Mouse (Mus musculus) testis, adult 2 months (tissue): ENCODE data around the gene Rbfox2. TPM values are rescaled to one million over a fixed set of nuclear protein-coding genes. Genes with fewer than 3 reads are reported as not detected.

Source experiments
- H3K27ac ChIP-seq: fragments of 200-500 bp; 2 replicates; pipeline ENCODE4 v1.5.1; 2012; ENCODE audit warnings: low read depth, low read length; ENCODE audit not compliant: control insufficient read depth, insufficient read depth
- H3K27me3 ChIP-seq: fragments of 200-500 bp; 2 replicates; pipeline ENCODE4 v1.6.1; 2012; ENCODE audit warnings: mild to moderate bottlenecking, low read length, moderate library complexity; ENCODE audit not compliant: control insufficient read depth, insufficient read depth
- H3K36me3 ChIP-seq: fragments of 200-500 bp; 2 replicates; pipeline ENCODE4 v1.6.1; 2012; ENCODE audit warnings: mild to moderate bottlenecking, low read length; ENCODE audit not compliant: control insufficient read depth, insufficient read depth
- H3K4me1 ChIP-seq: fragments of 200-500 bp; 2 replicates; pipeline ENCODE4 v1.6.1; 2012; ENCODE audit warnings: low read length; ENCODE audit not compliant: control insufficient read depth, insufficient read depth
- H3K4me3 ChIP-seq: fragments of 200-500 bp; 2 replicates; pipeline ENCODE4 v1.5.1; 2012; ENCODE audit warnings: low read depth, mild to moderate bottlenecking, low read length, moderate library complexity, mixed read lengths; ENCODE audit not compliant: control insufficient read depth
- CTCF ChIP-seq: fragments of 200-500 bp; IDR thresholded peaks from 2 replicates; pipeline ENCODE4 v1.5.1; 2012; ENCODE audit warnings: low read depth, mild to moderate bottlenecking, inconsistent platforms, low read length, moderate library complexity; ENCODE audit not compliant: control insufficient read depth, insufficient read depth, insufficient replicate concordance
- POLR2A ChIP-seq: fragments of 200-500 bp; IDR thresholded peaks from 2 replicates; pipeline ENCODE4 v1.6.1; 2012; ENCODE audit warnings: low read depth, mild to moderate bottlenecking, inconsistent platforms, low read length, moderate library complexity; ENCODE audit not compliant: control insufficient read depth
- polyA plus RNA-seq: library from polyadenylated mRNA; depleted of rRNA; stranded (reverse); fragments of >200 nt; gene quantifications from 2 replicates; pipeline ENCODE4 v1.2.3, GENCODE M21; 2012

Rbfox2 gene
- polyA plus RNA-seq, 1 experiment = 12.7 TPM

- peaks cover 5% of the 10 kb centered on the region for H3K4me1 ChIP-seq
- H3K4me3 ChIP-seq = no peak overlapping the region
- TF ChIP-seq CTCF (no peak), POLR2A (no peak)
- H3K27me3 ChIP-seq = peaks cover 2% of the 10 kb centered on the region; the same call in 1 of the 2 replicates
- no peak overlapping the region for H3K27ac ChIP-seq
- H3K36me3 ChIP-seq = no peaks in the 10 kb centered on the region
These were observed 22.9 kb upstream of the Rbfox2 start for GRCm38 (mm10) chr15:77329681-77330180.

GRCm38 (mm10) chr15:77326361-77326760 is 19.6 kb upstream of the Rbfox2 start:
- no peak overlapping the region for H3K27ac ChIP-seq
- H3K36me3 ChIP-seq = no peaks in the 10 kb centered on the region
- no peak for TF ChIP-seq CTCF
- no peak for TF ChIP-seq POLR2A

GRCm38 (mm10) chr15:77324426-77324825 is 17.6 kb upstream of the Rbfox2 start:
- Histone ChIP-seq H3K27me3 (no peaks in the 10 kb centered on the region), H3K4me3 (no peak overlapping the region), H3K27ac (no peak overlapping the region), H3K36me3 (no peaks in the 10 kb centered on the region), H3K4me1 (peaks cover under 1% of the 10 kb centered on the region; the same call in 1 of the 2 replicates)
- no peak for TF ChIP-seq CTCF
- TF ChIP-seq POLR2A = no peak

More at GRCm38 (mm10) chr15:77326361-77326760, 19.6 kb upstream of the Rbfox2 start:
- peaks cover 5% of the 10 kb centered on the region for H3K4me1 ChIP-seq
- peaks cover 2% of the 10 kb centered on the region; the same call in 1 of the 2 replicates for H3K27me3 ChIP-seq
- H3K4me3 ChIP-seq = no peak overlapping the region

DNA sequence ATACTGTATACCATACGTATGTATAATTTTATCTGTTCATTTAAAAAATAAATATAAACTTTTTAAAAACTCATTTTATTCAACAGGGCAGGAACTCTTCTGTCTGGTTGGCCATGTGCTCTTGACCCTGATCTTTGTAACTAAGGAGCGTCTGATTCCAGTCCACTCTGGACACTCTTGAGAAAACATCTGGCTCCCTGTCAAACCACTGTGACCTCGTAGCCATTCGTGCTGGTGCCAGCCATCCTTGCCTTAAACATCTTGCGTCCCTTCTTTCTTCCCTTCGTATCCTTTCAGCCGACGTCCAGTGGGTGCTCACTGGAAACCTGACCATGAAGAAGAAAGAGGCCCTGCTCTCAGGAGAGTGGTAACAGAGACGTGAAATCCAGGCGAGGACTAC is 16.4 kb upstream of the Rbfox2 start:
- H3K4me3 ChIP-seq = no peak overlapping the region
- no peaks in the 10 kb centered on the region for H3K4me1 ChIP-seq
- no peaks in the 10 kb centered on the region for H3K36me3 ChIP-seq
- TF ChIP-seq CTCF (no peak), POLR2A (no peak)
- H3K27ac ChIP-seq = no peak overlapping the region
- no peaks in the 10 kb centered on the region for H3K27me3 ChIP-seq

DNA sequence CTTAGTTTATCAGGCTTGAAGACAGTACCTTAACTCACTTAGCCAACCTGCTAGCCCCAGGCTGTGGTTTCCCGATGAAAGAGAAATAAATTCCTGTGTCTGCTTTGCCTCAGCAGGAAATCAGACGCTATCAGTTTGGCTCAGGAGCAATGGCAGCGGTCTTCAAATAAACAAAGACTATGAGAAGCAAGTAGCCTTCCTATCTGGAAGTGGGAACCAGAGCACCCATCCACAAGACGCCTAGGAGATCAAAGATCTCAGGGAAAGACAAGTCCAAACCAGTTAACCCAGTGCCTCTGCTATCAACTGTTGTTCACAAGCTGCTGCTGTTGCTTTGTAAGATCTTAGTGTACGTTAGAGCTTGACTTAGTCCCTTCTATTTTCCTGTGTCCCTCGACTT is 6.9 kb upstream of the Rbfox2 start:
- Histone ChIP-seq H3K27ac (no peak overlapping the region), H3K4me1 (peaks cover 6% of the 10 kb centered on the region), H3K4me3 (0 out of 2 replicates have a peak overlapping the region, but pooled peaks have one; percentile 18), H3K36me3 (no peaks in the 10 kb centered on the region), H3K27me3 (no peaks in the 10 kb centered on the region)
- TF ChIP-seq POLR2A (no peak), CTCF (no peak)

- no peak overlapping the region for H3K27ac ChIP-seq
- no peak overlapping the region for H3K4me3 ChIP-seq
- TF ChIP-seq CTCF (no peak), POLR2A (no peak)
- H3K36me3 ChIP-seq = no peaks in the 10 kb centered on the region
- no peaks in the 10 kb centered on the region for H3K27me3 ChIP-seq
- peaks cover 6% of the 10 kb centered on the region for H3K4me1 ChIP-seq
These were observed 6.0 kb upstream of the Rbfox2 start for GRCm38 (mm10) chr15:77312796-77313195.

DNA sequence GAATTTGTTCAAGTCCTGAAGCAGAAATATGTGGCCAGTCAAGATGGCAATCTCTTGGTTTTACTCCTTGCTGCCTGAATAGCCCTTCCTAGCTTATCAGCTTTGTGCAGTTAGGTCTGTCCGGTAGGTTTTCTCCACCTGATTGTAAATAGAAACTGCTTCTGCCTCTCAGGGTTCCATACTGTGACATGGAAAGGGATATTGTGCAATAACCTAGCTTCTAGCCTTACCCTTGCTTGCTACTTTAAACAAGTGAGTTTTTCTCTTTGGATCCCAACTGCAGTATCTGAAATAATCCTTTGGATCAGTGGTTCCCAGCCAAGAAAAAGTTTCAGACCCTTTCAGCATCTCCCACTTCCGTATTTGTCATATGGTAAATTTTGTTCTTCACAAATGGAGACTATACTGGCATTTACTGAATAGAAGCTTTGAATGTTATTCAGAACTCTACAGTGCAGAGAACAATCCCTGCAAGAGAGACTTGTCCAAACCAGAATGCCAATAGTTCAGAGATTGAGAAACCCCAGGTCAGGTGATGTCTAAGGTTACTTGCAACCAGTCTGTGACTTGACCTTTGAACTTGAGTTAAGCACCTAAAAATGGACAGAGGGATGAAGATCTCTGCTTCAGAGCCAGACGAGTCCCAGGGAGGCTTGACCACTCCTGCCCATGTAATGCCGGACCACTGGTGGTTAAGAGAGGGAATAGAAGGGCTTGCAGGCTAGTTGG is 1.1 kb upstream of the Rbfox2 start:
- Histone ChIP-seq H3K4me3 (no peak overlapping the region), H3K27me3 (no peaks in the 10 kb centered on the region), H3K36me3 (no peaks in the 10 kb centered on the region), H3K4me1 (peaks cover 7% of the 10 kb centered on the region), H3K27ac (no peak overlapping the region)
- TF ChIP-seq CTCF = no peak
